Mouse (Mus musculus) CD4-positive, CD25-positive, alpha-beta regulatory T cell, adult 4 months (primary cell): ENCODE data around the gene Tnrc6b. TPM values are rescaled to one million over a fixed set of nuclear protein-coding genes. Genes with fewer than 3 reads are reported as not detected.
"Not testable (repeated sequence)": the region's sequence is repeated elsewhere in the genome, so short reads cannot be mapped to it uniquely, and the experiment has no call there.

Experiments
- ATAC-seq: one replicate; pipeline ENCODE4 v1.8.0; 2017
- polyA plus RNA-seq, 2 experiments: library from polyadenylated mRNA; unstranded; fragments of 100-300 nt; shearing (Covaris generic); gene quantifications; one replicate each; pipeline ENCODE4 v1.2.1; 2017

Tnrc6b gene
- polyA plus RNA-seq, 2 experiments from 2014 or later: 58.7 to 84.9 TPM

GRCm38 (mm10) chr15:80852527-80852926, 141.4 kb downstream of the Tnrc6b start:
- not testable (repeated sequence) for ATAC-seq

GRCm38 (mm10) chr15:80859366-80859765, 148.3 kb downstream of the Tnrc6b start:
- ATAC-seq: no peak

DNA sequence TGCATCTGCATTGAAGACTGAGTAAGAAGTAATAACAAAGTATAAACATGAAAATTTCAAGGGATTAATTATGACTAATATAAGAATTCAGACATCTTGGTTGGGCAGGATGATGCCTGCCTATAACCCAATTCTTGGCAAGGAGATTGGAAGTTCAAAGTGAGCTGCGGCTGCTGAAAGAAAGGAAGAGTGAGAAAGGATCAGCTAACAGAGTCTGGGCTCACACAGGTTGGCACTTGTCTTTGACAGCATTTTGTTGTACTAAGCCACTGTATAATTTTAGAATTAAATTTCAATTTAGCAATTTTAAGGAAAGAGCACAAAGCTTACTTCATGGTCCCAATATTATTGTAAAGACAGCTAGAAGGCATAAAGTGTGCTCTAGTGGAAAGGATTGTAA, 150.2 kb downstream of the Tnrc6b start:
- ATAC-seq: no peak

GRCm38 (mm10) chr15:80862027-80862426, 150.9 kb downstream of the Tnrc6b start:
- no peak for ATAC-seq

DNA sequence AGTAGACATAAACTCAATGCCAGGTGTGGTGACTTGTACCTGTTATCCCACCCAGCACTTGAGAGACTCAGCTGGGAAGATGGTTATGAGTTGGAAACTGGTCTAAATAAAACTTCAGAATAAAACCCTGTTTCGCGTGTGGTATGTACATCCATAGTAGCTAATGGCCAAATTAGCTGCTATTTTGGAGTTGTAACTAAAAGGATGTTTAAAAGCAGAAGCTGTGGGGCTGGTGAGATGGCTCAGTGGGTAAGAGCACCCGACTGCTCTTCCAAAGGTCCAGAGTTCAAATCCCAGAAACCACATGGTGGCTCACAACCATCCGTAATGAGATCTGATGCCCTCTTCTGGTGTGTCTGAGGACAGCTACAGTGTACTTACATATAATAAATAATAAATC, 157.5 kb downstream of the Tnrc6b start:
- not testable (repeated sequence) for ATAC-seq

DNA sequence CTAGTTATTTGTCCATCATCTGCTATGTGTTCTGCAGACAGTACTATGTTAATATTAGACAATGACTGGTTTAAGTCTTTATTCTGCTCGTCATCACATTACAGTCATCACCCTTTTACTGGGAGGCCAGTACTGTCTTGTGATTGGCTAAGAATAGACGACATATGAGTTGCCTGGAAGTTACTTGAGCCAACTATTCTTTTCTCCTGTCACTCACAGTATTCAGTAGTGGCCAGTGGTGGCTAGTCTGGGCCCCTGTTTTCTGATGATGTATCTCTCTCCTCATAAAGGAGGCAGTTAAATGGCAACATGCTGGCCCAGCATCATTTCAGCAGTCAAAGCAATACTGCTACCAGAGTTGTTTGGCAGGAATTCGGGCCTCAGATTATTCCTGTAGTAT, 163.6 kb downstream of the Tnrc6b start:
- ATAC-seq: no peak

DNA sequence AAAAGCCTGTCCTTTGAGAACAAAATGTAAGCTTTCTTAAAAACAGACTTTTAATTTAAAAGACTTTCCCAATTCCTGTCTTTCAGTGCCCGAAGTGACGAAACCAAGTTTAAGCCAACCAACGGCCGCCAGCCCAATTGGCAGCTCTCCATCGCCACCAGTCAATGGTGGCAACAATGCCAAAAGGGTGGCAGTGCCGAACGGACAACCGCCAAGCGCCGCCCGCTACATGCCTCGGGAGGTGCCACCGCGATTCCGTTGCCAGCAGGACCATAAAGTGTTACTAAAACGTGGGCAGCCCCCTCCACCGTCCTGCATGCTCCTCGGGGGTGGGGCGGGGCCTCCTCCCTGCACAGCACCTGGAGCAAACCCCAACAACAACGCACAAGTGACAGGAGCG, 165.1 kb downstream of the Tnrc6b start:
- no peak for ATAC-seq

DNA sequence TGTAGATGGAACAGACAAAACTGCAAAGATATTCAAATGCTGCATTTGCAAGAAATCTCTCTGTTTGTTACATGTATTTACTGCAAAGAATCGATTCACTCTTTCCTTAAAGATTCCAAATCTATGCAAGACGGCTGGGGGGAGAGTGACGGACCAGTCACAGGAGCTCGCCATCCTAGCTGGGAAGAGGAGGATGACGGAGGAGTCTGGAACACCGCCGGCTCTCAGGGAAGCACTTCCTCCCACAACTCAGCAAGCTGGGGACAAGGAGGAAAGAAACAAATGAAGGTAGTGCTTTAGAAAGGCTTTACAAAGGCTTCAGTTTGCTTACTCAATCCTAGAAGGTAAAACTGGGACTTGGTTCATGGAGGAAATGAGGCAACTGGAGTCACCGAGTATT, 173.0 kb downstream of the Tnrc6b start:
- no peak for ATAC-seq

DNA sequence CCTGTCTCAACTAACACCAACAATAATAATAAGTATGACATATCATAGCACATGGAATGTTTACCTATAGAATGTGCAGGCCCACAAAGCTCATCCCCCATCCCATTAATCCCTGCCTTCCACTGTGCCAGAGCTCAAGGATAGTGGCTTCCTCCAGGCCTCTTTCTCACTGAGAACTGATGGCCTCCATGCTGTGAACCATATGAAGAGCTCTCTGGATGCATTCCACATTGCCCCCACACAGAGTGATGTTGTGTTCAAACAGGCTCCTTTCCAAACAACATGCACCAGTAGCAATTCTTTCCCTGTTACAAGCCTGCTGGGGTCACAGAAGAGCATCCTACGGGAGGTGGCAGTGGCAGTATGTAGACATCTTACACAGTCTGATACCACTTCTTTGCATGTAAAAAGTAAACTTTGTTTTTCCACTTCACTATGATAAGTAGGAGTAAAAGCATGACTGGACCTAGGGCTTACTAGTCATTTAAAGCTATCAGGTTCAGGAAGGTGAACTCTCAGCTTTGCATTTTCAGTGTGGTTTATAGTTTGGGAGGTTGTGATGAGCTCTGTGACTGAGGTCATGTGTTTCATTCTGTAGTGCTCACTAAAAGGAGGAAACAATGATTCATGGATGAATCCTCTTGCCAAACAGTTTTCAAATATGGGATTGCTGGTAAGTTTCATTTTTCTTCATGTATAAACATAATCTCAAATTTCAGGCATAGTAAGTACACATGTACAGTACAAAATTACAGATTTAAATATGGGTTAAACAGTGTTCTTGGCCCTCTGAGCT, 175.4 kb downstream of the Tnrc6b start:
- ATAC-seq: no peak

- peak; percentile 32 for ATAC-seq
These were observed 181.2 kb downstream of the Tnrc6b start for GRCm38 (mm10) chr15:80892341-80892740.

DNA sequence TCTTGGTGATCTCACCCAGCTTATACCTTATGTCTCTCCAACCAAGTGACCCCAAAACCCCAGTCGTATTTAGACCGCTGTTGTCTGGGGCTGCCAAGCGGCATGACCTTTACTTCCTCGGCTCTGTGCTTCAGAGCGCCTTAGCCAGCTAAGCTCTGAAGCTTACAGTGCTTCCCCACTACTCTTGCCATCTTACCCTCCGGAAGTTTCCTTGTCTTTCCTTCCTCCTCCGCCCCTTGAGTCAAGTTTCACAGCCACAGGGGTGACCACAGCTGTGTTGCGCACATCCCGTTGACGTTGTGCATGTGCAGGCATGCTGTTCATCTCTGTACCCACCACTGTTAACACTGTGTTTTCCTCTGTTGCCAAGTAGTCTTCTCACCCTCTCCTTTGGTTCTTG, 185.6 kb downstream of the Tnrc6b start:
- ATAC-seq: peak; percentile 88

- ATAC-seq: no peak
These were observed 186.8 kb downstream of the Tnrc6b start for GRCm38 (mm10) chr15:80897911-80898310.

GRCm38 (mm10) chr15:80899806-80900205, 188.7 kb downstream of the Tnrc6b start:
- no peak for ATAC-seq

DNA sequence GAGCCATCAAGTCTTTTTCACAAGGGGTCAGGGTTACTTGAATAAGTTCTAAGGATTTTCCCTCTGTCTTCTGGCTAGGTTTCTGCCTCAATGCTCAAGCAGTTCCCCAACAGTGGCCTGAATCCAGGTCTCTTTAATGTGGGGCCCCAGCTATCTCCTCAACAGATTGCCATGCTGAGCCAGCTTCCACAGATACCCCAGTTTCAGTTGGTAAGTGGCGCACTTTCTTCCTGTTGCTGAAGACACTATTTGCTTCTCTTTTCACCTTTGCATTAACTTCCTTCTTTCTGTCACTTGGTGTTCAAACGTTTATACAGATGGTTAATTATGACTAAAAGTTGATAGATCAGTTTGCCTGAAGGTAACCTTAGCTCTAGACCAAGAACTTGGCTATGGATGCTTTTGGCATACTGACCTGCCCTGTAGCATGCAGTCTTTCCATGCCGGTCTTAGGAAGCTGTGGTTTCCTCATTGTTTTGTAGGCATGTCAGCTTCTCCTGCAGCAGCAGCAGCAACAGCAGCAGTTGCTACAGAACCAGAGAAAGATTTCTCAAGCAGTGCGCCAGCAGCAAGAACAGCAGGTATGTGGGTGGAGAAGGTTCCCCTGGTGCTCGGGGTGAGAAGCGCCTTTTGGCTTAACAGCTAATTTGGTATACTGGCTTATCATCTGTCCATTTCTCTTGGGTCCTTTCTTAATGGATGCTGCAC, 190.8 kb downstream of the Tnrc6b start:
- no peak for ATAC-seq

DNA sequence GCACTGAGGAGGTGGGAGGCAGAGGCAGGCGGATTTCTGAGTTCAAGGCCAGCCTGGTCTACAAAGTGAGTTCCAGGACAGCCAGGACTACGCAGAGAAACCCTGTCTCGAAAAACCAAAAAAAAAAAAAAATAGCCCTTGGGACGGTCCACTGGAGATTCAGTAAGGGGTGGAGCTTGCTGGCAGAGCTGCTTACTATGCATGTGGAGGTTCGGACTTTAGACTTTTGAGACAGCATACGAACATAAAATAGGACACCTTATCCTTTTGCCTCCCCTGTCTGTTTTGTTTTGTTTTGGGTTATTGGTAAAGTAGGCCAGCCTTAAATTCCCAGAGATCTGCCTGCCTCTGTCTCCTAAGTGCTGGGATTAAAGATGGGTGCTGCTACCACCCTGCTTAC, 193.7 kb downstream of the Tnrc6b start:
- ATAC-seq: not testable (repeated sequence)

DNA sequence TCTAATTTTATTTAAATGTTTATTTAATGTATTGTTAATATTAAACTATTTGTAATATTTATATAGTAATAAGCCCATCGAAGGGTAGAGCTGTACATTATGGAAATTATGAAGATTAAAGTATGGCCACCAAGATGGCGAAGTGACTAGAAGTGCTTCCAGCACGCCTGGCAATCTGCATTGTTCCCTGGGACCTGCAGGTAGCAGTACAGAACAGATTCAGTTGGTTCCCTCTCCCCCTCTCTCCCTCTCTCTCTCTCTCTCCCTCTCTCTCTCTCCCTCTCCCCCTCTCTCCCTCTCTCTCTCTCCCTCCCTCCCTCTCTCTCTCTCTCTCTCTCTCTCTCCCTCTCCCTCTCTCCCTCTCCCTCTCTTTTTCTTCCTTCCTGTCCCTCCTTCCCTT, 199.1 kb downstream of the Tnrc6b start:
- no peak for ATAC-seq

GRCm38 (mm10) chr15:80910790-80911531, 199.8 kb downstream of the Tnrc6b start:
- ATAC-seq: no peak

DNA sequence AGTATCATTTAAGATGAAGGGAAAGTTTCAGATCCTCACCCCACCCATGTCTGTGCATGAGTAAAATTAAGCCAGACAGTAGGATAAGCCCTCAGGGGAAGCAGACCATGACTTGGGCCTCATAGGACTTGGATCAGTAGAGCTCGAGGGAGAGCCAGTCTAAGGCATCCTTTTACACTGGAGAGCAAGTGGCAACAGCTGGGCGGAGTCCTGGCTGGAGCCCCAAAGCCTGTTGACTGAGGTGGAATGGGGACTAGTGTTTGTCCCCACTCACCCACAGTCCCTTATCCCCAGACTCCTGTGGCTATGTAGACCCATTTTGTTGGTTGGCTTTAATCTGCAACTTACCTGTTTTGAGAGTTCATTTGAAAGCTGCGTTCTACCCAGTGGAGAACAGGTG, 201.1 kb downstream of the Tnrc6b start:
- no peak for ATAC-seq

DNA sequence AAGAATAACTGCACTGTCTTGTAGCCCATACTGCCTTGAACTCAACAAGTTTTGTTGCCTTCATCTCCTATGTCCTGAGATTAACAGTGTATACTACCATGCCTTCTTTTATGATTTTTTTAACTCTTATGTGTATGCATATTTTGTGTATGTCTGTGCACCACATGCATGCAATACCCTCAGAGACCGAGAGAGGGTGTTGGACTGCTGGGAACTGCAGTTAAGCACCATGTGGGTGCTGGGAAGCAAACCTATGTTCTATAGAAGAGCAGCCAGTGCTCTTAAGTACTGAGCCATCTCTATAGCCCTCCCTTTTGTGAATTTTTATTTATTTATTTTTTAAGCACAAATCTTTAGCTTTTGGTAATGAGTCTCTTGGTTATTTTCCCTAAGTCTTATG, 202.7 kb downstream of the Tnrc6b start:
- ATAC-seq: no peak

- no peak for ATAC-seq
These were observed 204.7 kb downstream of the Tnrc6b start for GRCm38 (mm10) chr15:80915850-80916249.

DNA sequence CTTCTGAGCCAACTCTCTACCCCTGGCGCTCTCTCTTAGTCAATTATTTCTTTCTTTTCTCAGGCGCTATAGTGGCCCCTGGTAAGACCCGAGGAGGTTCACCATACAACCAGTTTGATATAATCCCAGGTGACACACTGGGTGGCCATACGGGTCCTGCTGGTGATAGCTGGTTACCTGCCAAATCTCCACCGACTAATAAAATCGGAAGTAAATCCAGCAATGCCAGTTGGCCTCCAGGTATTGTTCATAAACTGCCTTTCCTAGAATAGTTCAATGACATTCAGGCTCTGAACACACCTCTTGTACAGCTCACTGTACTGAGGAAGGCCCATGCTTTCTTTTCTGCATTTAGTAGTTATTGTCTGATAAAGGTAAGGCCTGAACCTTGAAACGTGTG, 205.5 kb downstream of the Tnrc6b start:
- no peak for ATAC-seq

DNA sequence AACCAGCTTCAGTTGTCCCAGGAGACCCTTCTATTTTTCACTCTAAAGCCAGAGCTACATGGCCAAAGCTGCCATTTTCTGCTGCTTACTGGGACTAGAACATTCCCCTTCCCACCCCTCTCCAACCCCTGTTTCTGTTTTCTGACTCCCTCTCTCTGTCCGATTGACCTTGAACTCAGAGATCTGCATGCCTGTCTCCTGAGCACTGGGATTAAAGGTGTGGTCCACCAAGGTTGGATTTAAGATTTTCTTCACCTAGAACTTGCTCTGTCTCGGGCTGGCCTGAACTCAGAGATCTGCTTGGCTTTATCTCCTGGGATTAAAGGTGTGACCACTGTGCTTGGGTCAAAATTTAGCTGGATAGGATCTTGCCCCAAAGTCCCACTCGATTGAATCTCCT, 209.2 kb downstream of the Tnrc6b start:
- ATAC-seq: no peak

- peak; percentile 79 for ATAC-seq
These were observed 210.7 kb downstream of the Tnrc6b start for GRCm38 (mm10) chr15:80921781-80922180.

- no peak for ATAC-seq
These were observed 213.1 kb downstream of the Tnrc6b start for GRCm38 (mm10) chr15:80924211-80924610.
